Mouse (Mus musculus): ENCODE data around the gene Eml6. TPM values are rescaled to one million over a fixed set of nuclear protein-coding genes. Genes with fewer than 3 reads are reported as not detected.

Gene Eml6
- polyA plus RNA-seq, 1 experiment = 0.70 TPM

- Histone ChIP-seq H3K36me3 (ENCODE audit: control insufficient read depth, insufficient read depth, low read length, poor library complexity, severe bottlenecking) (no peaks in the 10 kb centered on the region), H3K9me3 (replicated peaks; ENCODE audit: control insufficient read depth, insufficient read depth, low read length, poor library complexity, severe bottlenecking) (peaks cover 13% of the 10 kb centered on the region), H3K27me3 (ENCODE audit: control insufficient read depth, insufficient read depth, low read length, poor library complexity, severe bottlenecking) (no peaks in the 10 kb centered on the region), H3K4me1 (ENCODE audit: control insufficient read depth, insufficient read depth, low read length) (no peaks in the 10 kb centered on the region), H3K27ac (ENCODE audit: insufficient read depth, low read length) (no peak overlapping the region), H3K9ac (ENCODE audit: low read depth, poor library complexity, severe bottlenecking) (no peak overlapping the region), H3K4me3 (ENCODE audit: low read depth, low read length) (no peak overlapping the region)
- TF ChIP-seq CTCF (IDR thresholded peaks at IDR 0.05; ENCODE audit: low read depth, low read length) (no peak), EP300 (IDR thresholded peaks at IDR 0.05; ENCODE audit: insufficient read depth, low read depth, low read length) (no peak), POLR2A (IDR thresholded peaks at IDR 0.05; ENCODE audit: insufficient read depth, low read length) (no peak)
These were observed 155.7 kb downstream of the Eml6 start for GRCm38 (mm10) chr11:29870174-29870573.

GRCm38 (mm10) chr11:29864269-29864668 is 161.6 kb downstream of the Eml6 start:
- Histone ChIP-seq H3K4me1 (ENCODE audit: control insufficient read depth, insufficient read depth, low read length) (no peaks in the 10 kb centered on the region), H3K27me3 (ENCODE audit: control insufficient read depth, insufficient read depth, low read length, poor library complexity, severe bottlenecking) (no peaks in the 10 kb centered on the region), H3K9me3 (replicated peaks; ENCODE audit: control insufficient read depth, insufficient read depth, low read length, poor library complexity, severe bottlenecking) (no peaks in the 10 kb centered on the region), H3K27ac (ENCODE audit: insufficient read depth, low read length) (no peak overlapping the region), H3K9ac (ENCODE audit: low read depth, poor library complexity, severe bottlenecking) (no peak overlapping the region), H3K4me3 (ENCODE audit: low read depth, low read length) (no peak overlapping the region), H3K36me3 (ENCODE audit: control insufficient read depth, insufficient read depth, low read length, poor library complexity, severe bottlenecking) (no peaks in the 10 kb centered on the region)
- TF ChIP-seq EP300 (IDR thresholded peaks at IDR 0.05; ENCODE audit: insufficient read depth, low read depth, low read length) (no peak), POLR2A (IDR thresholded peaks at IDR 0.05; ENCODE audit: insufficient read depth, low read length) (no peak), CTCF (IDR thresholded peaks at IDR 0.05; ENCODE audit: low read depth, low read length) (no peak)

GRCm38 (mm10) chr11:29861750-29862397 is 164.0 kb downstream of the Eml6 start:
- Histone ChIP-seq H3K9ac (ENCODE audit: low read depth, poor library complexity, severe bottlenecking) (no peak overlapping the region), H3K4me1 (ENCODE audit: control insufficient read depth, insufficient read depth, low read length) (no peaks in the 10 kb centered on the region), H3K4me3 (ENCODE audit: low read depth, low read length) (no peak overlapping the region), H3K9me3 (replicated peaks; ENCODE audit: control insufficient read depth, insufficient read depth, low read length, poor library complexity, severe bottlenecking) (no peaks in the 10 kb centered on the region), H3K36me3 (ENCODE audit: control insufficient read depth, insufficient read depth, low read length, poor library complexity, severe bottlenecking) (no peaks in the 10 kb centered on the region), H3K27me3 (ENCODE audit: control insufficient read depth, insufficient read depth, low read length, poor library complexity, severe bottlenecking) (no peaks in the 10 kb centered on the region), H3K27ac (ENCODE audit: insufficient read depth, low read length) (no peak overlapping the region)
- TF ChIP-seq CTCF (IDR thresholded peaks at IDR 0.05; ENCODE audit: low read depth, low read length) = no peak
- TF ChIP-seq POLR2A (IDR thresholded peaks at IDR 0.05; ENCODE audit: insufficient read depth, low read length) = no peak
- TF ChIP-seq EP300 (IDR thresholded peaks at IDR 0.05; ENCODE audit: insufficient read depth, low read depth, low read length) = no peak

- Histone ChIP-seq H3K9me3 (replicated peaks; ENCODE audit: control insufficient read depth, insufficient read depth, low read length, poor library complexity, severe bottlenecking) (no peaks in the 10 kb centered on the region), H3K36me3 (ENCODE audit: control insufficient read depth, insufficient read depth, low read length, poor library complexity, severe bottlenecking) (no peaks in the 10 kb centered on the region), H3K27ac (ENCODE audit: insufficient read depth, low read length) (no peak overlapping the region), H3K4me1 (ENCODE audit: control insufficient read depth, insufficient read depth, low read length) (no peaks in the 10 kb centered on the region), H3K9ac (ENCODE audit: low read depth, poor library complexity, severe bottlenecking) (no peak overlapping the region), H3K27me3 (ENCODE audit: control insufficient read depth, insufficient read depth, low read length, poor library complexity, severe bottlenecking) (no peaks in the 10 kb centered on the region), H3K4me3 (ENCODE audit: low read depth, low read length) (no peak overlapping the region)
- TF ChIP-seq POLR2A (IDR thresholded peaks at IDR 0.05; ENCODE audit: insufficient read depth, low read length) (no peak), EP300 (IDR thresholded peaks at IDR 0.05; ENCODE audit: insufficient read depth, low read depth, low read length) (no peak), CTCF (IDR thresholded peaks at IDR 0.05; ENCODE audit: low read depth, low read length) (no peak)
These were observed 164.8 kb downstream of the Eml6 start for GRCm38 (mm10) chr11:29861040-29861439.

- H3K4me3 ChIP-seq (ENCODE audit: low read depth, low read length) = no peak overlapping the region
- no peaks in the 10 kb centered on the region for H3K36me3 ChIP-seq (ENCODE audit: control insufficient read depth, insufficient read depth, low read length, poor library complexity, severe bottlenecking)
- H3K27ac ChIP-seq (ENCODE audit: insufficient read depth, low read length) = no peak overlapping the region
- no peaks in the 10 kb centered on the region for H3K27me3 ChIP-seq (ENCODE audit: control insufficient read depth, insufficient read depth, low read length, poor library complexity, severe bottlenecking)
- H3K9me3 ChIP-seq (replicated peaks; ENCODE audit: control insufficient read depth, insufficient read depth, low read length, poor library complexity, severe bottlenecking) = no peaks in the 10 kb centered on the region
- no peaks in the 10 kb centered on the region for H3K4me1 ChIP-seq (ENCODE audit: control insufficient read depth, insufficient read depth, low read length)
- no peak overlapping the region for H3K9ac ChIP-seq (ENCODE audit: low read depth, poor library complexity, severe bottlenecking)
- TF ChIP-seq EP300 (IDR thresholded peaks at IDR 0.05; ENCODE audit: insufficient read depth, low read depth, low read length) (no peak), POLR2A (IDR thresholded peaks at IDR 0.05; ENCODE audit: insufficient read depth, low read length) (no peak), CTCF (IDR thresholded peaks at IDR 0.05; ENCODE audit: low read depth, low read length) (no peak)
These were observed 185.1 kb downstream of the Eml6 start for GRCm38 (mm10) chr11:29840606-29841227.

GRCm38 (mm10) chr11:29839781-29840180 is 186.1 kb downstream of the Eml6 start:
- Histone ChIP-seq H3K9me3 (replicated peaks; ENCODE audit: control insufficient read depth, insufficient read depth, low read length, poor library complexity, severe bottlenecking) (no peaks in the 10 kb centered on the region), H3K27me3 (ENCODE audit: control insufficient read depth, insufficient read depth, low read length, poor library complexity, severe bottlenecking) (no peaks in the 10 kb centered on the region), H3K4me3 (ENCODE audit: low read depth, low read length) (no peak overlapping the region), H3K4me1 (ENCODE audit: control insufficient read depth, insufficient read depth, low read length) (no peaks in the 10 kb centered on the region), H3K9ac (ENCODE audit: low read depth, poor library complexity, severe bottlenecking) (no peak overlapping the region), H3K36me3 (ENCODE audit: control insufficient read depth, insufficient read depth, low read length, poor library complexity, severe bottlenecking) (no peaks in the 10 kb centered on the region), H3K27ac (ENCODE audit: insufficient read depth, low read length) (no peak overlapping the region)
- TF ChIP-seq EP300 (IDR thresholded peaks at IDR 0.05; ENCODE audit: insufficient read depth, low read depth, low read length) = no peak

All from ES-Bruce4 (cell line).